Mouse (Mus musculus): ENCODE data around the gene Krtap16-3.

The Krtap16-3 gene

DNA sequence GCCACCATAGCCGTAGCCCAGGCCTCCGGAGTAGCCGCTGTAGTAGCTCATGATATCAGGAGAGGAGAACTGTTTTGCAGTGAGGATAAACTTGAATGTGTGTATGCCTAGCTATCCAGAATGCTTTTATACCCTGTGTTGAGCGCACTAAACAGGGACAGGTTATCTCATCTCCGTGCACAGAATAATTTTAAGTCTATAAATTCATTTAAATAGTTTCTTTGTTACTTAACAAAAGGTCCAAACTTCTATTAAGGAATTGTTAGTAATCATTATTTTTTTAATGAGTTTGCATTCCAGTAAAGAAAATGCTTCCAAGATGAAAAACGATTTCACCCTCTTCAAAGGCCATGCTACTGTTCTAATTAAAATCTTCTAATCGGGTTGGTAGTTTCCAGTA is at the start of gene Krtap16-3:
TSS of gene Krtap16-3 (minus strand) at position 101 of the 400 bp plus-strand sequence.
- no peak for TF ChIP-seq GATA4 (IDR thresholded peaks at IDR 0.05; ENCODE audit: insufficient replicate concordance, low read length)

DNA sequence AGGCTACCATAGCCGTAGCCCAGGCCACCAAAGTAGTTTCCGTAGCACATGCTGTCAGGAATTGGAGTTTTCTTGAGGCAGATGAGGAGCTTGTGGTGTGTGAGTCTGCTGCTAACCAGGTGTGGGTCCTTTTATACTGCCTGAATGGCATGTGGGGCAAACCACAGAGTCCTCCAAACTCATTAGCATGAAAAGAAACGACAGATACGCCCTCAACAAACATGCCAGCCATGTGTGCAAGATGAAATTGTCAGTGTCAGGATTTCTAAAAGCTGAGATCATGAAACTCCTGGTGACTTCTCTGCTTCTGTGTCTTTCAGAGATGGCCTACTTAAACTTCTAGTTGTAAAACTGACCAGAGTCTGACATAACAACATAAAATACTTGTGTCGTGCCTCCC is 48.0 kb upstream of the Krtap16-3 start, which contains the start of gene Krtap22-2:
TSS of gene Krtap22-2 (minus strand) at position 101 of the 400 bp plus-strand sequence.
- TF ChIP-seq GATA4 (IDR thresholded peaks at IDR 0.05; ENCODE audit: insufficient replicate concordance, low read length) = no peak

DNA sequence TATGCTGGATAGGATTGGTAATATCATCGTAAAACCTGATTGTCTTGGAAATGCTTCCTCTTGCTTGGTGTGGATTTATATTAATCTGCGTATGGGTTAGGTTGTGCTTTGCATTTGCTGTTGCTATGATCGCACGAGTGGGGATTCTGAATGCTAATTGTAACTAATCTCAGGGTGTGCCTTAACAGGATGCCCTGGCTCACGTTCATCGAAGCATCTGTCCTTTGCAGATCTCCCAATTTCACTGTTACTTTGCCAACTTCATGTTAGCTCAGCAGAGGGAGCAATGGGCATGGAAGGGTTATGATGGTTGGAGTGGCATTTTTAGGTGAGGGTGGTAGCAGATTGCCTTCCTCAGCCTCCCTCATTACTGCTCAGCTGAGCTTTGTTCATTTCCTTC is 21.6 kb downstream of the Krtap16-3 start:
- no peak for TF ChIP-seq GATA4 (IDR thresholded peaks at IDR 0.05; ENCODE audit: insufficient replicate concordance, low read length)

DNA sequence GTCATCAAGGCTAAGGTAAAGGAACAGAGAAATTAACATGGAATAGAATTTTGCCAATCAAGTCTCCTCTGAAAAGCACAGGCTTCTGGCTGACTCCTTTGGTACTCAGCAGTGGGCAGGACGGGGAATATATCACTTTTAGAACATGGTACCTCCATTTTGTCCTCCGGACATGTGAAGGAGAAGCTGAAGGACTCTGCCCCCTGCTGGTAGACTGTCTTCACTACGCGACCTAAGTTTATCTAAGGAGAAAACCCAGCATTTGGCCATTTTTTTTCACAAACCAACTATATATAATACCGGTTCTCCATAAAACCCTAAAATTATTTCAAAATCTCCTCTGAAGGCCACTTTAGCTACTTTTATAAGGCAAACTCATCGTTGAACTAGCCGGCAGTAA is 24.4 kb downstream of the Krtap16-3 start:
- no peak for TF ChIP-seq GATA4 (IDR thresholded peaks at IDR 0.05; ENCODE audit: insufficient replicate concordance, low read length)

DNA sequence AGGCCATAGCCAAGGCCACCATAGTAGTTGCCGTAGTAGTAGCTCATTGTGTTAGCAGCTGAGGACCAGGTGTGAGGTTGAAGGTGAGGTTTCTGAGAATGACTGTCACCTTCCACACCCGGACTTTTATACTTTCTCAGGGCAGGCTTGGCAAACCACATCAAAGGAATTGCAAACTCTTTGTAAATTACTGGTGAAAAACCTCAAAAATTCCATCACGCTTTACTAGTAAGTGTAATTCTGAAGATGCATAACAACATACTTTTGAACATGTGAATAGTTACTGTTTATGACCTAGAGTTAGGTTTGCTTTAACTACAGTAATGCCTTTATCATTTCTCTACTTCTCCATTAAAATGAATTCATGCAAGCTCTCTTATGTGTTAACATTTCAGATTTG is 30.5 kb downstream of the Krtap16-3 start, which contains the start of gene Krtap19-9b:
TSS of gene Krtap19-9b (minus strand) at position 101 of the 400 bp plus-strand sequence.
- TF ChIP-seq GATA4 (IDR thresholded peaks at IDR 0.05; ENCODE audit: insufficient replicate concordance, low read length) = no peak
